In the genomic region with DNA sequence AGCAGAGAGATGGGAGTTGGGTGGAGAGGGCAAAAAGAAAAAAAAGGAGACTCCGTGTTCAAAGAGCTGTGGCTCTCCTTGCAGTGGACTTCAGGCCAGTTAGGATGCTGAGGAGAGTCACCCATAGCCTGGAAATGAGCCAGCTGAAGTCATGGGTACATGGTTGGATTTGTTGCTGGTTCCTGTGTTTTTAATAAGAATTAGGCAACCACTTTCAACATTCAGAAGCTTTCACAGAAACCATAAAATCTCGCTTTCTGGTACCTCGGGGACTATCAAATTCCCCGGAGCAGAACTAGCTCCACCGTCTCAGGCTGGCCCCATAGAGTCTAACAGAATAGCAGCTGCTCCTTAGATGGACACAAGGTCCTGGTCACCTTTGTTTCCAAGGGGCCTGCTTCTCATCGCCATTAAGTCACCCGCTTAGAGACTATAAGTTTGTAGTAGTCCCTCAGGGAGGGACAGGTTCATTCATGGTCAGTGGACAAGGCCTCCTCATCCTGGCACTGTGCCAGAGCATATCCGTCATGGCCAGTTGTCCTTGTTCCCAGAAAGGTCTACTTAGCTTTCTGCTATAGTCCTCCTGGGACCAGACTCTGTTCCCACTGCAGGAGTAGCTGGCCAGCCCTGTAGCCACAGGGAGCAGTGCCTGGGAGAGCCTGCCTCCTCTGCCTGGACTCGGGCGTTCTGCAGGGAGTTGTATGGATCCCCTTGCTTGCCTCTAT, we compare ENCODE assay signal across 8 mouse cellular contexts.
DNase-seq lines count a peak whose midpoint lies in the region.

No protein-coding gene starts in this region.

- peak; percentile 20 to 26 for DNase-seq in cerebellum, adult 18-20 months
- no peak for DNase-seq in cerebellum, postnatal 4 days (ENCODE audit: low spot score in 2 of 2)
- peak; percentile 20 for DNase-seq in ovary, adult 18-20 months (ENCODE audit: low spot score)
- DNase-seq in ovary, postnatal 10 days (ENCODE audit: low spot score) = no peak
- DNase-seq in heart, postnatal 4 days = peak; percentile 54
- DNase-seq in testis, postnatal 14 days (ENCODE audit: low spot score) = peak; percentile 32
- DNase-seq in spleen, postnatal 36 days (ENCODE audit: low spot score in 2 of 2) = no peak
- DNase-seq in embryo, embryonic 10.5 days (ENCODE audit: low spot score) = no peak

Comparison
In these comparisons a context has a peak if more than half of its experiments do, and no peak if none do; other contexts are left out.
1. DNase-seq: peak in cerebellum, adult 18-20 months (2 of 2), ovary, adult 18-20 months (single experiment), heart, postnatal 4 days (single experiment) and testis, postnatal 14 days (single experiment); none in cerebellum, postnatal 4 days (0 of 2), ovary, postnatal 10 days (single experiment), spleen, postnatal 36 days (0 of 2) and embryo, embryonic 10.5 days (single experiment).